ENCODE assay signal across 23 mouse cellular contexts in the genomic region with DNA sequence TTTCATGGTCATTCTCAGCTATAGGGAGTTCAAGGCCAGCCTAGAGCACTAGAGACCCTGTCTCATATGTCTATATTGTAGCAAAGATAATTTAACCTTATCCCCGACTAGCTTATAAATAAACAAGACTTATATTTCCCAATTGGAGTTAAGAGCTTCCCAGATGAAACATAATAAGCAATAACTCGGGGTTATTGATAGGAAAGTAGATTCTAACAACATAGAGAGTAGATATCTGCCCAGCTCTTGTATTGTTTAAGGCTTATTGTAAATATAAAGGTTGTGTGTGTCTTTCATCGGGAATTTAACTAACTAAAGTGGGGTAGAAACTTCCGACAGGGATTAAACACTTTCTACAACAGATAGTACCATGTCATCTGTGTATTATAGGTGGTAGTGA. TPM values are rescaled to one million over a fixed set of nuclear protein-coding genes. Genes with fewer than 3 reads are reported as not detected.
DNase-seq lines count a peak whose midpoint lies in the region; ATAC-seq and TF ChIP-seq lines count a peak whose summit lies in the region.
"Had no signal": no experiment of that assay in that cellular context is flagged by ENCODE, and none has a peak within 500 bp of the region (broad histone marks: within the 10 kb centered on the region; RNA-seq: fewer than 3 reads in every experiment).

No protein-coding gene starts in this region.

- TF ChIP-seq POLR2A in kidney, adult 2 months (IDR thresholded peaks at IDR 0.05; ENCODE audit: low read depth, low read length): no peak
- no peak for TF ChIP-seq POLR2A in bone marrow macrophage, adult 2 months (IDR thresholded peaks at IDR 0.05; ENCODE audit: borderline replicate concordance, low read depth, low read length)

- H3K36me3 ChIP-seq in kidney, adult 2 months (ENCODE audit: control insufficient read depth, insufficient read depth, low read length): no peaks in the 10 kb centered on the region
- no peaks in the 10 kb centered on the region for H3K36me3 ChIP-seq in midbrain, embryonic 11.5 days (ENCODE audit: control insufficient read depth, insufficient read depth, low read length)
- no peaks in the 10 kb centered on the region for H3K36me3 ChIP-seq in midbrain, embryonic 13.5 days
- H3K36me3 ChIP-seq: forebrain, embryonic 12.5 days; G1E; heart, embryonic 10.5 days; hindbrain, embryonic 12.5 days had no signal

- TF ChIP-seq CTCF in kidney, adult 2 months (conservative IDR thresholded peaks at IDR 0.05; ENCODE audit: insufficient read depth, insufficient read length, low read depth, low read length): no peak
- TF ChIP-seq CTCF in bone marrow macrophage, adult 2 months (IDR thresholded peaks at IDR 0.05; ENCODE audit: low read depth, low read length): no peak
- TF ChIP-seq CTCF in left cerebral cortex, adult 2 months (IDR thresholded peaks at IDR 0.05): no peak

- no peak for DNase-seq in kidney, adult 2 months
- no peak for DNase-seq in kidney, adult 9 months
- peak; percentile 62 for DNase-seq in midbrain, embryonic 11.5 days (ENCODE audit: low spot score, missing footprints)
- peak; percentile 54 for DNase-seq in A20 (ENCODE audit: low read depth, low spot score)
- no peak for DNase-seq in left cerebral cortex, adult 2 months (ENCODE audit: extremely low spot score in 1 of 2, low spot score in 2 of 2)
- DNase-seq in thymus, postnatal 0 days (ENCODE audit: low spot score): no peak
- DNase-seq: adrenal gland, adult 8-10 months; adrenal gland, postnatal 36 days; cerebellum, adult 18-20 months; cerebellum, adult 9-11 months; cerebellum, postnatal 36 days; gastrocnemius, postnatal 10 days; heart, adult 18-20 months; heart, postnatal 10 days; heart, postnatal 4 days had no signal

- peak overlapping the region; percentile 65 for H3K27ac ChIP-seq in kidney, adult 2 months (ENCODE audit: insufficient read depth, low read depth, low read length)
- no peak overlapping the region for H3K27ac ChIP-seq in midbrain, embryonic 11.5 days (ENCODE audit: low read depth, low read length)
- H3K27ac ChIP-seq in midbrain, embryonic 13.5 days: no peak overlapping the region
- H3K27ac ChIP-seq in bone marrow macrophage, adult 2 months (ENCODE audit: insufficient read depth, low read depth, low read length): no peak overlapping the region
- no peak overlapping the region for H3K27ac ChIP-seq in left cerebral cortex, adult 2 months
- H3K27ac ChIP-seq: forebrain, embryonic 12.5 days; heart, embryonic 10.5 days; hindbrain, embryonic 12.5 days had no signal

- H3K9ac ChIP-seq in midbrain, embryonic 11.5 days (ENCODE audit: low read length): no peak overlapping the region
- no peak overlapping the region for H3K9ac ChIP-seq in midbrain, embryonic 13.5 days (replicated peaks)
- H3K9ac ChIP-seq: forebrain, embryonic 12.5 days; hindbrain, embryonic 12.5 days had no signal

- no peak overlapping the region for H3K4me2 ChIP-seq in midbrain, embryonic 11.5 days
- H3K4me2 ChIP-seq in midbrain, embryonic 13.5 days (replicated peaks): no peak overlapping the region
- H3K4me2 ChIP-seq: hindbrain, embryonic 12.5 days had no signal

- peaks cover 12% of the 10 kb centered on the region for H3K4me1 ChIP-seq in kidney, adult 2 months (ENCODE audit: control insufficient read depth, insufficient read depth, low read length)
- peaks cover 9% of the 10 kb centered on the region for H3K4me1 ChIP-seq in midbrain, embryonic 11.5 days (ENCODE audit: control insufficient read depth, insufficient read depth, low read length)
- peaks cover 41% of the 10 kb centered on the region for H3K4me1 ChIP-seq in midbrain, embryonic 13.5 days (replicated peaks)
- peaks cover 28% of the 10 kb centered on the region for H3K4me1 ChIP-seq in bone marrow macrophage, adult 2 months (ENCODE audit: control insufficient read depth, insufficient read depth, low read length)

- no peaks in the 10 kb centered on the region for H3K27me3 ChIP-seq in kidney, adult 2 months (replicated peaks; ENCODE audit: control insufficient read depth, insufficient read depth, low read length)
- no peaks in the 10 kb centered on the region; the same call in 1 of the 2 replicates for H3K27me3 ChIP-seq in midbrain, embryonic 11.5 days (ENCODE audit: control insufficient read depth, insufficient read depth, low read length)
- peaks cover 28% of the 10 kb centered on the region for H3K27me3 ChIP-seq in midbrain, embryonic 13.5 days
- H3K27me3 ChIP-seq: forebrain, embryonic 12.5 days had no signal

- intact Hi-C loops in left cerebral cortex, adult 2 months (cut with DNase I): no loop called here

- 85% methylated on average over 4 of the region's 4 CpGs for WGBS in kidney, adult 2 months
- 83% methylated on average over 4 of the region's 4 CpGs for WGBS in midbrain, embryonic 11.5 days
- 91% methylated on average over 4 of the region's 4 CpGs for WGBS in midbrain, embryonic 13.5 days

- no peak for ATAC-seq in midbrain, embryonic 11.5 days (ENCODE audit: low FRiP score)
- ATAC-seq in midbrain, embryonic 13.5 days: no peak
- ATAC-seq: forebrain, embryonic 16.5 days; hindbrain, embryonic 16.5 days had no signal

- H3K4me3 ChIP-seq in kidney, adult 2 months (ENCODE audit: insufficient read depth, low read depth, low read length): peak overlapping the region; percentile 62
- no peak overlapping the region for H3K4me3 ChIP-seq in midbrain, embryonic 11.5 days (ENCODE audit: low read depth, low read length)
- no peak overlapping the region for H3K4me3 ChIP-seq in midbrain, embryonic 13.5 days (replicated peaks)
- peak overlapping the region; percentile 12; the same call in 1 of the 2 replicates for H3K4me3 ChIP-seq in bone marrow macrophage, adult 2 months (ENCODE audit: insufficient read depth, low read length)
- H3K4me3 ChIP-seq in left cerebral cortex, adult 2 months: no peak overlapping the region
- H3K4me3 ChIP-seq: forebrain, embryonic 12.5 days; heart, embryonic 10.5 days; hindbrain, embryonic 12.5 days had no signal

- no peaks in the 10 kb centered on the region for H3K9me3 ChIP-seq in midbrain, embryonic 11.5 days (ENCODE audit: control insufficient read depth, low read length)
- H3K9me3 ChIP-seq in midbrain, embryonic 13.5 days: no peaks in the 10 kb centered on the region
- H3K9me3 ChIP-seq: forebrain, embryonic 12.5 days; G1E; heart, embryonic 10.5 days; hindbrain, embryonic 12.5 days had no signal

RNA-seq across cellular contexts. Expression of a gene that starts 1.5 kb away (rescaled TPM):
- polyA plus RNA-seq in kidney, adult 2 months (2012; rRNA removed): 3.6 and 4.3 TPM in 2 replicates
- polyA plus RNA-seq in midbrain, embryonic 11.5 days (2014; fragmentation: Nextera tagmentation; extraction: Ambion mirVana): 0.97 and 1.2 TPM in 2 replicates
- polyA plus RNA-seq in midbrain, embryonic 13.5 days (2015; fragmentation: Nextera tagmentation; extraction: Ambion mirVana): 1.3 and 1.7 TPM in 2 replicates
- polyA plus RNA-seq in bone marrow macrophage, adult 2 months (2012; ENCODE audit: insufficient read depth, insufficient read length, missing spikeins): 0.75 and 0.80 TPM in 2 replicates
- total RNA-seq in left cerebral cortex, adult 2 months (2021): 1 to 10 TPM; 1.2 to 1.4 TPM
- 0.30 and 0.38 TPM in 2 replicates for polyA plus RNA-seq in thymus, postnatal 0 days (2015; fragmentation: Nextera tagmentation; extraction: Ambion mirVana)
- polyA plus RNA-seq: G1E had no signal

RNA-seq across cellular contexts. Expression of a gene that starts 56.8 kb away (rescaled TPM):
- 1,603 and 1,750 TPM in 2 replicates for polyA plus RNA-seq in kidney, adult 2 months (2012; rRNA removed)
- polyA plus RNA-seq in midbrain, embryonic 11.5 days (2014; fragmentation: Nextera tagmentation; extraction: Ambion mirVana): 77.3 and 83.9 TPM in 2 replicates
- 126 and 154 TPM in 2 replicates for polyA plus RNA-seq in midbrain, embryonic 13.5 days (2015; fragmentation: Nextera tagmentation; extraction: Ambion mirVana)
- 4,392 and 4,568 TPM in 2 replicates for polyA plus RNA-seq in bone marrow macrophage, adult 2 months (2012; ENCODE audit: insufficient read depth, insufficient read length, missing spikeins)
- 1,000 to 10,000 TPM; 1,511 to 1,570 TPM for total RNA-seq in left cerebral cortex, adult 2 months (2021)
- polyA plus RNA-seq in thymus, postnatal 0 days (2015; fragmentation: Nextera tagmentation; extraction: Ambion mirVana): 203 and 207 TPM in 2 replicates

Comparison
In these comparisons a context has a peak if more than half of its experiments do, and no peak if none do; other contexts are left out.
1. DNase-seq: peak in midbrain, embryonic 11.5 days (single experiment) and A20 (single experiment); none in kidney, adult 2 months (single experiment), kidney, adult 9 months (single experiment), left cerebral cortex, adult 2 months (0 of 2) and thymus, postnatal 0 days (single experiment).
2. H3K4me3 ChIP-seq: peak in kidney, adult 2 months (single experiment) and bone marrow macrophage, adult 2 months (single experiment); none in midbrain, embryonic 11.5 days (single experiment), midbrain, embryonic 13.5 days (single experiment) and left cerebral cortex, adult 2 months (single experiment).